Mouse (Mus musculus): Measurements from ENCODE around the gene Zp1. TPM values are rescaled to one million over a fixed set of nuclear protein-coding genes. Genes with fewer than 3 reads are reported as not detected.
A peak's percentile ranks its signal among the peaks of the same experiment; 100 is the strongest.

Gene Zp1
- polyA plus RNA-seq, 1 experiment from 2014 or later = not detected

DNA sequence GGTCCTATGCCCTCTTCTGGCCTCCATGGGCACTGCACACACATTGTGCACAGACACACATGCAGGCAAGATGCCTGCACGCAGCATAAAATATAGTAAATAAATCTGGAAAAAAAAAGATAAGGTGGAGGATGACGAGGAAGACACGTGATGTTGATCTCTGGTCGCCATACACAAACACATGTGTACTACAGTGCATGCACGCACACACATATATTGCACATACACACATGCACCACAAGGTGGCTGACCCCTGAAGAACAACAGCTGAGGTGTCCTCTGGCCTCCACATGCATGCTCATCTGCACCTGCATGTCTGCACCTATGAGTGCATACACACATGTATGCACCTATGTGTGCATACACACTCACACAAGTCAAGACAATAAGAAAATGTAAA lies 15.6 kb upstream of the Zp1 start:
- no peaks in the 10 kb centered on the region for H3K27me3 ChIP-seq (ENCODE audit: control insufficient read depth, insufficient read depth, low read length)
- no peak overlapping the region for H3K4me2 ChIP-seq (ENCODE audit: low read depth, severe bottlenecking)
- H3K27ac ChIP-seq (replicated peaks; ENCODE audit: low read depth, low read length) = no peak overlapping the region
- DNase-seq (ENCODE audit: low spot score) = no peak
- ATAC-seq (ENCODE audit: insufficient number of reproducible peaks, low FRiP score, low TSS enrichment, low read depth) = no peak
- no peaks in the 10 kb centered on the region for H3K36me3 ChIP-seq (ENCODE audit: control insufficient read depth, insufficient read depth, low read length)
- WGBS = 86% methylated on average over 5 of the region's 5 CpGs
- no peaks in the 10 kb centered on the region; the same call in 1 of the 2 replicates for H3K9me3 ChIP-seq (ENCODE audit: control insufficient read depth, low read length)
- no peak overlapping the region for H3K4me3 ChIP-seq (ENCODE audit: low read depth, low read length)
- H3K4me1 ChIP-seq (ENCODE audit: control insufficient read depth, insufficient read depth, low read length) = 0 out of 2 replicates have a peak, but pooled peaks cover 3% of the 10 kb centered on the region
- no peak overlapping the region for H3K9ac ChIP-seq (ENCODE audit: low read length)

DNA sequence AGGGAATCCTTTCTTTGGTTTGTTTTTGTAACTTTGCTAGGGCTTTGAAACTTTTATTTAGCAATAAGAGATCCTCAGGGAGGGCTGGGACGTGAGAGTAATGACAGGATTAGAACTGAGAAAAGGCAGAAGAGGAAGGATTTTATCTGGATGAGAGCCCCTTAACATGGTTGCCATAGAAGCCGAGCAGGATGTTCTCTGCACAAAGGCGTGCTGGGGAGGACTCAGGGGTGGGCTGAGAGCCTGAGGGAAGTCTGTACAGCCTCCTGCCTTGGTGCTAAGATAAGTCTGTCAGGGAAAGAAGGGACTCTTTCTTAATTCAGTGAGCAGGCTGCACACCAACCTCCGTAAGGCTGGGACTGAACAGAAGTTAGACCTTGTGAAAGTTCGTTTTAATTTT lies 14.6 kb upstream of the Zp1 start:
- no peaks in the 10 kb centered on the region for H3K36me3 ChIP-seq (ENCODE audit: control insufficient read depth, insufficient read depth, low read length)
- 70% methylated on average over 5 of the region's 5 CpGs for WGBS
- no peak for ATAC-seq (ENCODE audit: insufficient number of reproducible peaks, low FRiP score, low TSS enrichment, low read depth)

DNA sequence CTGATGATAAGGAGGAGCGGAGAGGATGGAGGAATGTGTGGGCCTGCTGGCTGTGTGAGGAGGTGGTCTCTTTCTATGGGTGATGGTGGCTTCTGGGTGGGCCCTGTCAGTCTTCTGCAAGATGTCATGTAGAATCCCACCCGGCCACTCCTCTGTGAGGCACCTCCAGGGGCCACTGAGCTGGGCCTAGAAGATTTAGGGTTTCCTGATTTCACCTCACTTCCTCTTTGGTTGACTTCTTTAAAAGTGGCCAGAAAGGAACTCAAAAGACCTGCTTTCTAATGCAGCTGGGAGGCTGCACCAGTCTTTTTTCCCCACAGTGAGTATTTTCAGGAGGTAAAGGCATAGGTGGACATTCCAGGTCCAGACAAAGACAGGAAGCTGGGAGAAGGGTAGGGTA lies 10.2 kb upstream of the Zp1 start:
- no peaks in the 10 kb centered on the region for H3K4me1 ChIP-seq (ENCODE audit: control insufficient read depth, insufficient read depth, low read length)
- H3K9ac ChIP-seq (ENCODE audit: low read length) = no peak overlapping the region
- DNase-seq (ENCODE audit: low spot score) = no peak
- no peak overlapping the region for H3K4me2 ChIP-seq (ENCODE audit: low read depth, severe bottlenecking)
- no peaks in the 10 kb centered on the region for H3K36me3 ChIP-seq (ENCODE audit: control insufficient read depth, insufficient read depth, low read length)
- no peak overlapping the region for H3K4me3 ChIP-seq (ENCODE audit: low read depth, low read length)
- no peaks in the 10 kb centered on the region for H3K27me3 ChIP-seq (ENCODE audit: control insufficient read depth, insufficient read depth, low read length)
- no peaks in the 10 kb centered on the region for H3K9me3 ChIP-seq (ENCODE audit: control insufficient read depth, low read length)
- 91% methylated on average over 2 of the region's 2 CpGs for WGBS
- ATAC-seq (ENCODE audit: insufficient number of reproducible peaks, low FRiP score, low TSS enrichment, low read depth) = no peak
- H3K27ac ChIP-seq (replicated peaks; ENCODE audit: low read depth, low read length) = no peak overlapping the region

More for the DNA sequence above, 14.6 kb upstream of the Zp1 start:
- no peak overlapping the region for H3K27ac ChIP-seq (replicated peaks; ENCODE audit: low read depth, low read length)
- H3K9me3 ChIP-seq (ENCODE audit: control insufficient read depth, low read length) = no peaks in the 10 kb centered on the region; the same call in 1 of the 2 replicates
- H3K9ac ChIP-seq (ENCODE audit: low read length) = no peak overlapping the region
- H3K4me1 ChIP-seq (ENCODE audit: control insufficient read depth, insufficient read depth, low read length) = no peaks in the 10 kb centered on the region
- H3K4me2 ChIP-seq (ENCODE audit: low read depth, severe bottlenecking) = no peak overlapping the region
- H3K27me3 ChIP-seq (ENCODE audit: control insufficient read depth, insufficient read depth, low read length) = no peaks in the 10 kb centered on the region
- no peak for DNase-seq (ENCODE audit: low spot score)
- H3K4me3 ChIP-seq (ENCODE audit: low read depth, low read length) = no peak overlapping the region

DNA sequence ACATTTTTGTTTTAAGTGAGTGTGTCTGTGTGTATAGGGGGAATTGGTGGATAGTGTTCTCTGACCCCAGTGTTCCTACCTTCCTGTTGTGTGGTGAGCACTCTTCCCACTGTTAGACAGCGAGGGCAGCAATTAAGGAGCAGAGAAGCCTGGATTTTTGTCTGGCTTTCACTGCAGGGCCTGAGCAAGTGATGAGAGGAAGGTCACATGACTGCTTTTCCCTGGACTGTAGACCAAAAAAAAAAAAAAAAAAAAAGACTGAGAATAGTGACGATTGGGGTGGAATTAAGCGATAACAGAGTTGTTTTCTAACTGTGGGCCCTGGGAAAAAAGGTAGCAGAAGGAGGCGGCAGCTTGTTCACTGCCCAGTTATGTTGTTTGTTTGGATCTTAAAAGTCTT lies 6.2 kb upstream of the Zp1 start:
- ATAC-seq (ENCODE audit: insufficient number of reproducible peaks, low FRiP score, low TSS enrichment, low read depth) = no peak
- Histone ChIP-seq H3K4me3 (ENCODE audit: low read depth, low read length) (no peak overlapping the region), H3K9ac (ENCODE audit: low read length) (no peak overlapping the region), H3K27ac (replicated peaks; ENCODE audit: low read depth, low read length) (0 out of 2 replicates have a peak overlapping the region, but pooled peaks have one; percentile 9), H3K4me1 (ENCODE audit: control insufficient read depth, insufficient read depth, low read length) (no peaks in the 10 kb centered on the region), H3K36me3 (ENCODE audit: control insufficient read depth, insufficient read depth, low read length) (no peaks in the 10 kb centered on the region), H3K27me3 (ENCODE audit: control insufficient read depth, insufficient read depth, low read length) (no peaks in the 10 kb centered on the region), H3K9me3 (ENCODE audit: control insufficient read depth, low read length) (no peaks in the 10 kb centered on the region), H3K4me2 (ENCODE audit: low read depth, severe bottlenecking) (no peak overlapping the region)
- WGBS = 46% methylated on average over 4 of the region's 4 CpGs
- DNase-seq (ENCODE audit: low spot score) = no peak

DNA sequence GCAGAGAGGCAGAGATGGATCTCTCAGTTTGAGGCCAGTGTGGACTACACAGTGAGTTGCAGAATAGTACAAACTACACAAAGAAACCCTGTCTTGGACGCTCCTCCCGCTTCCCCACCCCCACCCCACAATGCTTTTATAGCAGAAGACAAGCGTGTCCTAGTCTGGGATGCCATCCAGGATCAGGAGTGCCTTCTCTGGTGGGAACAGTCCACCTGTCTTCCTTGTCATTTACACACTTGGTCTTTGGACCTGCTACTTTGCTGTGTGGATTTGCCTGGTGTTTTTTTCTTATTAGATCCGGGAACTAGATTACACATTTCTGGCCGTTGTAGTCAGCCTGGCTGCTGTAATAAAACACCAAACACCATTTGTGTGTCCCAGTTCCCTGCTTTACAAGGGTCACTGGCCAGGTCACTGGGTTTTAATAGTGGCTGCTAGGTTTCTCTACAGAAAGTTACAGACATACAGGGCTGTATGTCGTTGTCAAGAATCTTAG lies 5.7 kb upstream of the Zp1 start:
- peak overlapping the region; percentile 2; the same call in 1 of the 2 replicates for H3K27ac ChIP-seq (replicated peaks; ENCODE audit: low read depth, low read length)
- H3K4me2 ChIP-seq (ENCODE audit: low read depth, severe bottlenecking) = no peak overlapping the region
- no peak overlapping the region for H3K4me3 ChIP-seq (ENCODE audit: low read depth, low read length)
- no peaks in the 10 kb centered on the region for H3K27me3 ChIP-seq (ENCODE audit: control insufficient read depth, insufficient read depth, low read length)
- ATAC-seq (ENCODE audit: insufficient number of reproducible peaks, low FRiP score, low TSS enrichment, low read depth) = no peak
- H3K9me3 ChIP-seq (ENCODE audit: control insufficient read depth, low read length) = no peaks in the 10 kb centered on the region
- H3K36me3 ChIP-seq (ENCODE audit: control insufficient read depth, insufficient read depth, low read length) = no peaks in the 10 kb centered on the region
- peak; percentile 32 for DNase-seq (ENCODE audit: low spot score)
- H3K9ac ChIP-seq (ENCODE audit: low read length) = no peak overlapping the region; the same call in 1 of the 2 replicates
- no peaks in the 10 kb centered on the region for H3K4me1 ChIP-seq (ENCODE audit: control insufficient read depth, insufficient read depth, low read length)
- WGBS = 32% methylated on average over 6 of the region's 6 CpGs

DNA sequence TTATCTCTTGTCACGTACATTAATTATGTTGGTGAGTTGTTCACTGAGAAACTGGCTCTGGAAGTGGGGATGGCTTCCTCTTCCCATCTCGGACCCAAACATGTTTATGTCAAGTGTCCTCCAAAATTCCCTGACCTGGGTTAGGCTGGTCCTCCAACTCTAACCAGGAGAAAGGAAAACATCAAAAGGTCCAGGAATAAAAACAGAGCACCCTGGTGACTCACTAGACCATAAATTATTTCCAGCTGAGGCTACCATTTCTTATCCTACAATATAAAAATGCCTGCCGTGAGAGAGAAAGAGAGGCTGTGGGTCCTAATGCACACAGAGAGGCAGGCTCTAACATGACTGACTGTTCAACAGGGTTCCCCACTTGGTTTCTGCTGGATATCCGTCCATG lies 3.8 kb upstream of the Zp1 start:
- no peaks in the 10 kb centered on the region for H3K27me3 ChIP-seq (ENCODE audit: control insufficient read depth, insufficient read depth, low read length)

DNA sequence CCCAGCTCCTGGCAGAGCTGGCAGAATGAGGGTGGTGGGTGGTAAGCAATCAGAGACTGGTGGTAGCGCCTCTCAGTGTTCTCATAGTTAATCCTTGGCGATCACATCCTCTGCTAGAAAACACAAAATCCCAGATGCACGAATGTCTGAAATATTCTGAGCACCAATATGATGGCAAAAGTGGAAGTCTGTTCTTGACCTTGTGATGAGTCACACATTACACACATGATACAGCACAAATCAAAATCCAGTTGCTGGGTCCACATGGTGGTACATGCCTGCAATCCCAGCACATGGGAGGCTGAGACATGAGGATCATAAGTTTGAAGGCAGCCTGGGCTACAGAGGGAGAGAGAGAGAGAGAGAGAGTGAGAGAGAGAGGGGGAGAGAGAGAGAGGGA lies 626 bp upstream of the Zp1 start:
- DNase-seq (ENCODE audit: low spot score) (no peak), ATAC-seq (ENCODE audit: insufficient number of reproducible peaks, low FRiP score, low TSS enrichment, low read depth) (no peak)
- Histone ChIP-seq H3K4me1 (ENCODE audit: control insufficient read depth, insufficient read depth, low read length) (no peaks in the 10 kb centered on the region), H3K9me3 (ENCODE audit: control insufficient read depth, low read length) (no peaks in the 10 kb centered on the region), H3K36me3 (ENCODE audit: control insufficient read depth, insufficient read depth, low read length) (no peaks in the 10 kb centered on the region), H3K27ac (replicated peaks; ENCODE audit: low read depth, low read length) (no peak overlapping the region), H3K27me3 (ENCODE audit: control insufficient read depth, insufficient read depth, low read length) (no peaks in the 10 kb centered on the region), H3K4me2 (ENCODE audit: low read depth, severe bottlenecking) (no peak overlapping the region), H3K4me3 (ENCODE audit: low read depth, low read length) (no peak overlapping the region), H3K9ac (ENCODE audit: low read length) (no peak overlapping the region)
- WGBS = 74% methylated on average over 3 of the region's 3 CpGs

More for the DNA sequence above, 3.8 kb upstream of the Zp1 start:
- DNase-seq (ENCODE audit: low spot score) = no peak
- Histone ChIP-seq H3K36me3 (ENCODE audit: control insufficient read depth, insufficient read depth, low read length) (no peaks in the 10 kb centered on the region), H3K27ac (replicated peaks; ENCODE audit: low read depth, low read length) (no peak overlapping the region), H3K9me3 (ENCODE audit: control insufficient read depth, low read length) (no peaks in the 10 kb centered on the region), H3K4me1 (ENCODE audit: control insufficient read depth, insufficient read depth, low read length) (no peaks in the 10 kb centered on the region), H3K4me2 (ENCODE audit: low read depth, severe bottlenecking) (no peak overlapping the region), H3K9ac (ENCODE audit: low read length) (no peak overlapping the region), H3K4me3 (ENCODE audit: low read depth, low read length) (no peak overlapping the region)
- ATAC-seq (ENCODE audit: insufficient number of reproducible peaks, low FRiP score, low TSS enrichment, low read depth) = no peak
- WGBS = 47% methylated on average over 4 of the region's 4 CpGs

DNA sequence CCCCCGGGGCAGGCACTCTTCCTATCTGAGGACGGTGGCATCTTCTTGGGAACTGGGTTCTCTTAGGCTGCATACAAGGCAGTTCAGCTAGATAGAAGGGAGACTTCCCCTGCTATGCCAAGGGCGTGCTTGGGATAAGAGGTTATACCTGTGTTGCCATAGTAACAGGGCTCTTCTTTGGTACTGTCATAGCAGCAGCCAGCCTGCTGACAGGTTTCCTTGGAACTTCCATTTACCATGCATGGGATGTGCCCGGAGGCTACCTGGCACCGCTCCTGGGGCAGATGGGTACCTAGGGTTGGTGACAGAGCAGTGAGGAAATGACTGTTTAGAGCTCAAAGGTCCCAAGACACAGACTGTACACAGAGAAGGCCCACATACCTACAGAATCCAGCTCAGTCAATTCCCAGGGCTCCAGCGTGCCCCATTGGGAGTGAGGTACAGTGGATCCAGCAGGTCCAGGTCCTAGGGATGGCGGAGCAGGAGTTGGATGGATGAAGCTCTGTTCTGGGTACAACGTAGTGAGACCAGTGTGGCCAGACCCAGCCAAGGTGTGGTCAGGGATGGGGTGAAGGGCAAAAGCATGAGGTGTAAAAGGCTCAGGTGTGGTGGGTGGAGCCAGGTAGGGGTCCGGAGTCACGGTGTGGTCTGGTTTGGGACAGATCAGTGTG lies 2.0 kb downstream of the Zp1 start:
- H3K27ac ChIP-seq (replicated peaks; ENCODE audit: low read depth, low read length) = no peak overlapping the region
- no peaks in the 10 kb centered on the region for H3K9me3 ChIP-seq (ENCODE audit: control insufficient read depth, low read length)
- no peak overlapping the region for H3K9ac ChIP-seq (ENCODE audit: low read length)
- no peaks in the 10 kb centered on the region for H3K27me3 ChIP-seq (ENCODE audit: control insufficient read depth, insufficient read depth, low read length)
- 88% methylated on average over 10 of the region's 10 CpGs for WGBS
- ATAC-seq (ENCODE audit: insufficient number of reproducible peaks, low FRiP score, low TSS enrichment, low read depth) = no peak
- H3K4me2 ChIP-seq (ENCODE audit: low read depth, severe bottlenecking) = no peak overlapping the region
- no peak overlapping the region for H3K4me3 ChIP-seq (ENCODE audit: low read depth, low read length)
- H3K36me3 ChIP-seq (ENCODE audit: control insufficient read depth, insufficient read depth, low read length) = no peaks in the 10 kb centered on the region
- DNase-seq (ENCODE audit: low spot score) = no peak
- H3K4me1 ChIP-seq (ENCODE audit: control insufficient read depth, insufficient read depth, low read length) = no peaks in the 10 kb centered on the region

DNA sequence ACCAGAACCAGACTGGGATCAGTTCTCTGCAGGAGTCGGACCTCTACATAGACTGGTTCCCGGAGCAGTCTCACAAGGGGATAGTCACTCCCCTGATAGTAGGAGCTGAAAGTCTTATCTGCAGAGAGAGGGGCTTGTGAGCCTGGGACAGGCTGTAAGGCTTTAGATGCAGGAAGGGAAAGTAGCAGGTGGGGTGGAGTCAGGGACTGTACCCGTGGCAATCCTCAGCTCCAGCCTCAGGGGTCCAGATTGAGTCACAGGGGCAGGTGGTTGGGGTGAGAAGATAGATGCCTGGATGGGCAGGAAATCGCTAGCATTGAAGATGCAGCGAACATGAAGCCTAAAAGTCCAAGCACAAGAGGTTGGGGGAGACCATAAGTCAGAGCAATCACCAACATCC lies 3.9 kb downstream of the Zp1 start:
- Histone ChIP-seq H3K27ac (replicated peaks; ENCODE audit: low read depth, low read length) (no peak overlapping the region), H3K36me3 (ENCODE audit: control insufficient read depth, insufficient read depth, low read length) (no peaks in the 10 kb centered on the region), H3K9me3 (ENCODE audit: control insufficient read depth, low read length) (no peaks in the 10 kb centered on the region), H3K4me2 (ENCODE audit: low read depth, severe bottlenecking) (no peak overlapping the region), H3K4me3 (ENCODE audit: low read depth, low read length) (no peak overlapping the region), H3K27me3 (ENCODE audit: control insufficient read depth, insufficient read depth, low read length) (no peaks in the 10 kb centered on the region), H3K4me1 (ENCODE audit: control insufficient read depth, insufficient read depth, low read length) (no peaks in the 10 kb centered on the region), H3K9ac (ENCODE audit: low read length) (no peak overlapping the region)
- 61% methylated on average over 5 of the region's 5 CpGs for WGBS
- DNase-seq (ENCODE audit: low spot score) (no peak), ATAC-seq (ENCODE audit: insufficient number of reproducible peaks, low FRiP score, low TSS enrichment, low read depth) (no peak)
